Mouse (Mus musculus): ENCODE measurements at regions not wholly inside any gene's neighbourhood (a gene's known extent, or its start where the extent isn't known, plus 50 kb on each side); places are given as distances from the start of the nearest gene placed in this dataset.

GRCm38 (mm10) chr11:114536616-114537493 lies 131.5 kb upstream of the Rpl38 start:
- 16% methylated on average over 13 of the region's 13 CpGs for WGBS

DNA sequence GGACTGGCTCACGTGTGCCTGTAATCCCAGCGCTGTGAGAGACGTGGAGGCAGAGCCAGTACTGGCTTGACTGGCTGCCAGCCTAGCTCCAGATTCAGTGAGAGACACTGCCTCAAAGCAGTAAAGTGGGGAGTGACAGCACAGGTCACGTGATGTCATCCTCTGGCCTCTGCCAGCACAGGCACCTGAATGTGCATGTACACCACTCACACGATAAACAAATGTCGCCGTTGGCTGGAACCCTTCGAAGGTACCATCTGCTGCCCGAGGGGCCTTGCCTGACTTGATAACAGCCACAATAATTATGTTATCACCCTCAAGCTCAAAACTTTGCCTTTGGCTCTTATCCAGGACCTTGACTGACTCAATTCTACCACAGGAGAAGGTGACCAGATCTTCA lies 132.4 kb upstream of the Rpl38 start:
- DNase-seq (ENCODE audit: low spot score), result no peak
- H3K4me1 ChIP-seq, result peaks cover 25% of the 10 kb centered on the region
- no peaks in the 10 kb centered on the region for H3K9me3 ChIP-seq (replicated peaks)
- no peaks in the 10 kb centered on the region for H3K36me3 ChIP-seq
- no peak overlapping the region for H3K27ac ChIP-seq
- WGBS, result 92% methylated on average over 9 of the region's 9 CpGs
- H3K4me3 ChIP-seq, result no peak overlapping the region
- no peaks in the 10 kb centered on the region; the same call in 1 of the 2 replicates for H3K27me3 ChIP-seq (ENCODE audit: low read depth, poor library complexity, severe bottlenecking)

More at GRCm38 (mm10) chr11:114536616-114537493, 131.5 kb upstream of the Rpl38 start:
- Histone ChIP-seq H3K36me3 (no peaks in the 10 kb centered on the region), H3K9me3 (replicated peaks) (no peaks in the 10 kb centered on the region), H3K27ac (peak overlapping the region; percentile 53), H3K4me1 (peaks cover 26% of the 10 kb centered on the region), H3K4me3 (no peak overlapping the region), H3K27me3 (ENCODE audit: low read depth, poor library complexity, severe bottlenecking) (no peaks in the 10 kb centered on the region; the same call in 1 of the 2 replicates)
- DNase-seq (ENCODE audit: low spot score), result no peak

- DNase-seq (ENCODE audit: low spot score), result no peak
- Histone ChIP-seq H3K27me3 (ENCODE audit: low read depth, poor library complexity, severe bottlenecking) (no peaks in the 10 kb centered on the region; the same call in 1 of the 2 replicates), H3K4me3 (no peak overlapping the region), H3K9me3 (replicated peaks) (no peaks in the 10 kb centered on the region), H3K27ac (no peak overlapping the region; the same call in 1 of the 2 replicates), H3K36me3 (no peaks in the 10 kb centered on the region), H3K4me1 (peaks cover 25% of the 10 kb centered on the region)
- WGBS, result 75% methylated on average over 7 of the region's 7 CpGs
These were observed 133.9 kb upstream of the Rpl38 start for GRCm38 (mm10) chr11:114534436-114534835.

GRCm38 (mm10) chr11:114531241-114531765 lies 137.0 kb upstream of the Rpl38 start:
- H3K4me1 ChIP-seq, result peaks cover 18% of the 10 kb centered on the region
- H3K36me3 ChIP-seq, result no peaks in the 10 kb centered on the region
- H3K4me3 ChIP-seq, result no peak overlapping the region
- H3K27me3 ChIP-seq (ENCODE audit: low read depth, poor library complexity, severe bottlenecking), result no peaks in the 10 kb centered on the region
- DNase-seq (ENCODE audit: low spot score), result no peak
- H3K27ac ChIP-seq, result no peak overlapping the region
- H3K9me3 ChIP-seq (replicated peaks), result no peaks in the 10 kb centered on the region
- WGBS, result 67% methylated on average over 4 of the region's 4 CpGs

DNA sequence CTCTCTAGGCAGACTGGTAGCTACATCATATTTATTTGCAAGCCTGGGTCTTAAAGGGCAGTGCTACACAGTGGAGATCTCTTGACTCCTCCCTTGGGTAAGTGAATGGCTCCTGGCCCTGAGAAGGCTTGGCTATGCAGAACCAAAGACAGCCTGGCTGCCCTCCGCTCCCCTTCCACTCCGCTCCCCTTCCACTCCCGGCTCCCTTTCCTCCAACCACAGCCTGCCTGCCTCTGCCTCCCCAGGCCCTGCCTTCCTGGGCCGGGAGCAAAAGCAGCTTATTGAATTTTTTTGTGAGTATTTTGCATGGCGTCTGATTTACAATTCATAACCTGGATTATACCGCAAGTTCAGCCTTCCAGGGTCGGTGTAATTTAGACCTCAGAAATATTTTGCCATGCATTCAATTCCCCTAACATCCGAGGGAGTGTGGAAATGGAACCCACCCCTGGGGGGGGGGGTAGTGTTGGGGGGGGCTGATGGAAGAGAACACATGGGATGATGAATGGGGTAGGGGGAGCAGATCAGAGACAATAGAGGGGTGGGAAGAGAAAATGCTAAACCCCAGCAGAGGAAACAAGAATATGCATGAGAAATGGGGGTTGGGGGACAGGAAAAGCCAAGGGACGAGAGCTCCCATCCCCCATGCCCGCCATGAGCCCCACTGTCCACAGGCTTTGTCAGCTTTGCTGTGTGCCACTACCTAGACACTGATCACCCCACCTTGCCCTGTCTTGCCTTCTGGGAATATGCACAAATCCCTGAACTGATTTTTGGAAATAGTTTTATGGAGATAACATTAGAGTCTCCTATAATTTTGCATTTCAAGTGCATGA lies 139.2 kb upstream of the Rpl38 start:
- WGBS, result 56% methylated on average over 10 of the region's 10 CpGs
- H3K9me3 ChIP-seq (replicated peaks), result no peaks in the 10 kb centered on the region
- DNase-seq (ENCODE audit: low spot score), result no peak
- no peaks in the 10 kb centered on the region for H3K36me3 ChIP-seq
- H3K4me3 ChIP-seq, result no peak overlapping the region
- peaks cover 8% of the 10 kb centered on the region for H3K4me1 ChIP-seq
- no peak overlapping the region for H3K27ac ChIP-seq
- H3K27me3 ChIP-seq (ENCODE audit: low read depth, poor library complexity, severe bottlenecking), result no peaks in the 10 kb centered on the region

DNA sequence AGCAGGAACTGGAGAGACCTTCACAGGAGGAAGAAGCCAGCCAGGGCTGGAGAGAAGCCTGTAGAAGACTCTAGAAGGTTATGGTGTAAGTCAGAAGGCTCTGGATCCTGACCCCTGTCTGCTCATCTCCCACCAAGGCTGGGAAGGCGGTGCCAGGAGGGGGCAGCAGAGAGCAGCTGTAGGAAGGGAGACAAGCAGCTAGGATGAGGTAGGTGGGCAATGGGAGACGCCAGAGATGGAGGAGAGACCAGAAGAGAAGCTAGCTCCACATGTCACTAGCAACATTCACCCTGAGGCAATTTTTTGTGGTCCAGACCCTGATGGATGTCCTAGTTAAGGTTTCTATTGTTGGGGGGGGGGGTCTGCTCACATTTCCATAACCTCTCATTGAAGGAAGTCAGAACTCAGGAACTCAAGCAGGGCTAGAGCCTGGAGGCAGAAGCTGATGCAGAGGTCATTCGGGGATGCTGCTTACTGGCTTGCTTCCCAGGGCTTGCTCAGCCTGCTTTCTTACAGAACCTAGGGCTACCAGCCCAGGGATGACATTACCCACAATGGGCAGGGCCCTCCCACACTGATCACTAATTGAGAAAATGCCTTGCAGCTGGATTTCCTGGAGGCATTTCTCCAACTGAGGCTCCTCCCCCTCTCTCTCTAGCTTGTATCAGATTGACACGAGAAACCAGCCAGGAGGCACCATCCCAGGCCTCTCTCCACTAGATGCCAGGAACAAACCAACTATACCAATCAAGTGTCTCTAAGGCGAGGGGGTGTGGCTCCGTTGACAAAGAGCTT lies 144.7 kb upstream of the Rpl38 start:
- WGBS, result 46% methylated on average over 6 of the region's 6 CpGs
- no peaks in the 10 kb centered on the region for H3K36me3 ChIP-seq
- DNase-seq (ENCODE audit: low spot score), result peak; percentile 88
- no peaks in the 10 kb centered on the region for H3K27me3 ChIP-seq (ENCODE audit: low read depth, poor library complexity, severe bottlenecking)
- H3K4me3 ChIP-seq, result no peak overlapping the region
- H3K4me1 ChIP-seq, result peaks cover 8% of the 10 kb centered on the region; the same call in 1 of the 2 replicates
- H3K9me3 ChIP-seq (replicated peaks), result no peaks in the 10 kb centered on the region
- no peak overlapping the region for H3K27ac ChIP-seq

- no peak for DNase-seq (ENCODE audit: low spot score)
- peaks cover 35% of the 10 kb centered on the region for H3K27me3 ChIP-seq (ENCODE audit: low read depth, poor library complexity, severe bottlenecking)
- H3K36me3 ChIP-seq, result no peaks in the 10 kb centered on the region
- peaks cover 19% of the 10 kb centered on the region for H3K4me1 ChIP-seq
- no peaks in the 10 kb centered on the region for H3K9me3 ChIP-seq (replicated peaks)
- H3K27ac ChIP-seq, result no peak overlapping the region
- no peak overlapping the region for H3K4me3 ChIP-seq
- 60% methylated on average over 4 of the region's 4 CpGs for WGBS
These were observed 153.0 kb upstream of the Rpl38 start for GRCm38 (mm10) chr11:114515278-114515677.

GRCm38 (mm10) chr11:114514126-114514525 lies 154.2 kb upstream of the Rpl38 start:
- WGBS, result 81% methylated on average over 2 of the region's 2 CpGs
- no peak for DNase-seq (ENCODE audit: low spot score)
- H3K9me3 ChIP-seq (replicated peaks), result no peaks in the 10 kb centered on the region
- H3K4me1 ChIP-seq, result peaks cover 19% of the 10 kb centered on the region
- no peaks in the 10 kb centered on the region for H3K36me3 ChIP-seq
- H3K4me3 ChIP-seq, result no peak overlapping the region
- H3K27me3 ChIP-seq (ENCODE audit: low read depth, poor library complexity, severe bottlenecking), result peaks cover 35% of the 10 kb centered on the region
- H3K27ac ChIP-seq, result no peak overlapping the region

- Histone ChIP-seq H3K4me3 (no peak overlapping the region), H3K9me3 (replicated peaks) (no peaks in the 10 kb centered on the region), H3K27ac (no peak overlapping the region), H3K4me1 (peaks cover 19% of the 10 kb centered on the region), H3K36me3 (no peaks in the 10 kb centered on the region), H3K27me3 (ENCODE audit: low read depth, poor library complexity, severe bottlenecking) (peaks cover 35% of the 10 kb centered on the region)
- DNase-seq (ENCODE audit: low spot score), result no peak
- 16% methylated on average over 5 of the region's 5 CpGs for WGBS
These were observed 154.9 kb upstream of the Rpl38 start for GRCm38 (mm10) chr11:114513446-114513845.

- DNase-seq (ENCODE audit: low spot score), result no peak
These were observed 156.3 kb upstream of the Rpl38 start for GRCm38 (mm10) chr11:114511994-114512393.

GRCm38 (mm10) chr11:114502562-114502961 lies 165.8 kb upstream of the Rpl38 start:
- 29% methylated on average over 5 of the region's 5 CpGs for WGBS
- peaks cover 19% of the 10 kb centered on the region for H3K27me3 ChIP-seq (ENCODE audit: low read depth, poor library complexity, severe bottlenecking)
- H3K9me3 ChIP-seq (replicated peaks), result no peaks in the 10 kb centered on the region
- no peak overlapping the region for H3K4me3 ChIP-seq
- H3K4me1 ChIP-seq, result peaks cover 6% of the 10 kb centered on the region; the same call in 1 of the 2 replicates
- no peaks in the 10 kb centered on the region for H3K36me3 ChIP-seq
- H3K27ac ChIP-seq, result no peak overlapping the region; the same call in 1 of the 2 replicates
- DNase-seq (ENCODE audit: low spot score), result no peak

More at GRCm38 (mm10) chr11:114511994-114512393, 156.3 kb upstream of the Rpl38 start:
- Histone ChIP-seq H3K4me1 (peaks cover 19% of the 10 kb centered on the region), H3K27me3 (ENCODE audit: low read depth, poor library complexity, severe bottlenecking) (peaks cover 35% of the 10 kb centered on the region), H3K9me3 (replicated peaks) (no peaks in the 10 kb centered on the region), H3K27ac (no peak overlapping the region), H3K36me3 (no peaks in the 10 kb centered on the region), H3K4me3 (no peak overlapping the region)
- 9% methylated on average over 5 of the region's 5 CpGs for WGBS

DNA sequence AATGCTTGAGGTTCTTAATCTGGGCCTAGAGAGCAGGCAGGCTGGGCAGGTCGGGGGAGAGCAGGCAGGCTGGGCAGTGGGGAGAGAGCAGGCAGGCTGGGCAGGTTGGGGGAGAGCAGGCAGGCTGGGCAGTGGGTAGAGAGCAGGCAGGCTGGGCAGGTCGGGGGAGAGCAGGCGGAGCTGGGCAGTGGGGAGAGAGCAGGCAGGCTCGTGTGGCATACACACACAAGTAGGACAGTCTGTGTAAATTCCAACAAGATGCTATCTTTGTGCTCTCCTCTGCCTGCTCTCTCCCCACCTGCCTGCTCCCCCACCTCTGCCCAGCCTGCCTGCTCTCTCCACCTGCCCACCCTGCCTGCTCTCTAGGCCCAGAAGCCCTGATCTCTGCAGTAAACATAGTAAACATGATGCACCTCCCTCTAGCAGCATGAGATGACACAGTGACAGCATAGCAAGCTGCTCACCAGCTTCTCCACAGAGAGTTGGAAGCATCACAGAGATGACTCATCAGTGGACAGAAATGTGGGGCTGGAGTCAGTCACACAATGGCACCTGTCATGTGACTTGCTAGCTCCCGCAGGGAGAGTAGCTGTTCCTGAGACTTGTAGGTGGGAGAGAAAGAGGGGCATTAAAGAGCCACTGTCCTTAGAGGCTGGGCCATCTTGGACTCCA lies 166.3 kb upstream of the Rpl38 start:
- DNase-seq (ENCODE audit: low spot score), result no peak
- H3K4me1 ChIP-seq, result peaks cover 6% of the 10 kb centered on the region; the same call in 1 of the 2 replicates
- H3K4me3 ChIP-seq, result no peak overlapping the region
- 54% methylated on average over 5 of the region's 5 CpGs for WGBS
- peaks cover 22% of the 10 kb centered on the region for H3K27me3 ChIP-seq (ENCODE audit: low read depth, poor library complexity, severe bottlenecking)
- H3K27ac ChIP-seq, result no peak overlapping the region
- H3K9me3 ChIP-seq (replicated peaks), result no peaks in the 10 kb centered on the region
- H3K36me3 ChIP-seq, result no peaks in the 10 kb centered on the region
